Mouse (Mus musculus) heart, adult 10 weeks (tissue): Measurements from ENCODE around the gene 4933427D14Rik. TPM values are rescaled to one million over a fixed set of nuclear protein-coding genes. Genes with fewer than 3 reads are reported as not detected.

Source experiments
- polyA plus RNA-seq: library from polyadenylated mRNA; stranded (reverse); fragments of 350-450 nt; fragmentation: Illumina TruSeq; extraction: RNeasy Lipid Tissue Mini Kit (QIAGEN cat#74804); gene quantifications from one replicate; pipeline ENCODE4 v1.2.3, GENCODE M21; 2014; ENCODE audit warnings: low read depth, low replicate concordance

4933427D14Rik gene
- 2.6 TPM for polyA plus RNA-seq

GRCm38 (mm10) chr11:72207204-72207833 lies at the start of gene 4933427D14Rik, which contains the start of gene Txndc17:
Gene 4933427D14Rik (minus strand): TSS chr11:72207459.
Gene Txndc17 (plus strand): TSS chr11:72207547.

GRCm38 (mm10) chr11:72215410-72215797 lies 8.1 kb upstream of the 4933427D14Rik start, which contains the start of gene Med31:
Gene Med31 (minus strand): TSS chr11:72215592.

GRCm38 (mm10) chr11:72206341-72207203 lies 687 bp downstream of the 4933427D14Rik start, which contains the start of gene Gm43951:
Gene Gm43951 (minus strand): TSS chr11:72206840.

GRCm38 (mm10) chr11:72135383-72136158 lies 71.7 kb downstream of the 4933427D14Rik start, which contains the start of gene Pitpnm3:
Gene Pitpnm3 (minus strand): TSS chr11:72135778.

Other genes starting within 250 kb of the 4933427D14Rik start
- gene Aipl1, start 169.9 kb downstream of the 4933427D14Rik start, polyA plus RNA-seq: not detected
- 0.39 TPM for gene Pimreg, start 165.4 kb downstream of the 4933427D14Rik start, polyA plus RNA-seq
- gene Pitpnm3, start 71.7 kb downstream of the 4933427D14Rik start, polyA plus RNA-seq: 3.9 TPM
- gene Gm43951, start 619 bp downstream of the 4933427D14Rik start, polyA plus RNA-seq: not detected
- gene Txndc17, start 88 bp upstream of the 4933427D14Rik start, polyA plus RNA-seq: 79.8 TPM
- gene Med31, start 8.1 kb upstream of the 4933427D14Rik start, polyA plus RNA-seq: 17.3 TPM
- gene Slc13a5, start 59.8 kb upstream of the 4933427D14Rik start, polyA plus RNA-seq: not detected
- gene Xaf1, start 94.2 kb upstream of the 4933427D14Rik start, polyA plus RNA-seq: 24.4 TPM
- not detected for gene Fbxo39, start 107.0 kb upstream of the 4933427D14Rik start, polyA plus RNA-seq
- not detected for gene Tekt1, start 155.0 kb upstream of the 4933427D14Rik start, polyA plus RNA-seq
- gene Smtnl2, start 204.3 kb upstream of the 4933427D14Rik start, polyA plus RNA-seq: 16.4 TPM
- gene Ggt6, start 228.1 kb upstream of the 4933427D14Rik start, polyA plus RNA-seq: not detected
- 37.6 TPM for gene Mybbp1a, start 233.9 kb upstream of the 4933427D14Rik start, polyA plus RNA-seq